Mouse (Mus musculus) kidney, postnatal 0 days (tissue): Measurements from ENCODE around the gene Pacrg. TPM values are rescaled to one million over a fixed set of nuclear protein-coding genes. Genes with fewer than 3 reads are reported as not detected.

Experiments
- ATAC-seq: fragments of 200-750 bp; cut with Nextera tagmentation; replicated peaks from 2 replicates; pipeline ENCODE4 v1.8.0; 2017; ENCODE audit warnings: low read depth, moderate number of reproducible peaks, moderate TSS enrichment, moderate library complexity; ENCODE audit not compliant: low FRiP score
- DNase-seq: peaks from one replicate; pipeline ENCODE4 v3.0.0-alpha.2; 2016; ENCODE audit warnings: low spot score
- H3K27ac ChIP-seq: fragments of 300-500 bp; sonication (generic); 2 replicates; pipeline ENCODE4 v1.5.1; 2014; ENCODE audit warnings: mild to moderate bottlenecking
- H3K27me3 ChIP-seq: fragments of 300-500 bp; sonication (generic); 2 replicates; pipeline ENCODE4 v1.6.1; 2014; ENCODE audit warnings: low read length, mixed read lengths; ENCODE audit not compliant: insufficient read depth
- H3K36me3 ChIP-seq: fragments of 300-500 bp; sonication (generic); 2 replicates; pipeline ENCODE4 v1.6.1; 2014; ENCODE audit warnings: low read length, mixed read lengths; ENCODE audit not compliant: insufficient read depth
- H3K4me1 ChIP-seq: fragments of 300-500 bp; sonication (generic); replicated peaks from 2 replicates; pipeline ENCODE4 v1.6.1; 2014; ENCODE audit warnings: antibody characterized with exemption, low read length, mixed read lengths; ENCODE audit not compliant: insufficient read depth
- H3K4me2 ChIP-seq: fragments of 300-500 bp; sonication (generic); 2 replicates; pipeline ENCODE4 v1.6.1; 2014; ENCODE audit warnings: mild to moderate bottlenecking, low read length, moderate library complexity, mixed read lengths
- H3K4me3 ChIP-seq: fragments of 300-500 bp; sonication (generic); replicated peaks from 2 replicates; pipeline ENCODE4 v1.5.1; 2014; ENCODE audit warnings: low read depth, low read length
- H3K9ac ChIP-seq: fragments of 300-500 bp; sonication (generic); 2 replicates; pipeline ENCODE4 v1.6.1; 2014; ENCODE audit warnings: low read depth, low read length
- H3K9me3 ChIP-seq: fragments of 300-500 bp; sonication (generic); replicated peaks from 2 replicates; pipeline ENCODE4 v1.6.1; 2016; ENCODE audit warnings: low read length, inconsistent platforms, mixed read lengths
- CTCF ChIP-seq: IDR thresholded peaks from 2 replicates; pipeline ENCODE4 v1.5.1; 2016; ENCODE audit warnings: antibody characterized with exemption, low read depth, mild to moderate bottlenecking, moderate library complexity
- whole genome bisulfite sequencing: fragments of 180-500 bp; shearing (Covaris S2); extraction: QIAGEN DNeasy Blood & Tissue Kit; methylation state at CpG from one replicate; pipeline ENCODE4 v1.1.7; 2014; 5-methylcytosine and 5-hydroxymethylcytosine counted together
- polyA plus RNA-seq: library from polyadenylated mRNA; unstranded; fragments of >200 nt; fragmentation: Nextera tagmentation; extraction: Ambion mirVana; gene quantifications from 2 replicates; pipeline ENCODE4 v1.2.1, GENCODE M21; 2015

Pacrg gene
- polyA plus RNA-seq, 1 experiment from 2014 or later: 3.1 TPM

GRCm38 (mm10) chr17:10440961-10441360 lies 399.1 kb downstream of the Pacrg start:
- Histone ChIP-seq H3K27ac (no peak overlapping the region), H3K9me3 (no peaks in the 10 kb centered on the region), H3K27me3 (no peaks in the 10 kb centered on the region), H3K9ac (no peak overlapping the region), H3K4me2 (no peak overlapping the region), H3K4me3 (no peak overlapping the region), H3K4me1 (no peaks in the 10 kb centered on the region), H3K36me3 (no peaks in the 10 kb centered on the region)
- 83% methylated on average over 3 of the region's 3 CpGs for WGBS
- no peak for TF ChIP-seq CTCF
- DNase-seq (no peak), ATAC-seq (no peak)

DNA sequence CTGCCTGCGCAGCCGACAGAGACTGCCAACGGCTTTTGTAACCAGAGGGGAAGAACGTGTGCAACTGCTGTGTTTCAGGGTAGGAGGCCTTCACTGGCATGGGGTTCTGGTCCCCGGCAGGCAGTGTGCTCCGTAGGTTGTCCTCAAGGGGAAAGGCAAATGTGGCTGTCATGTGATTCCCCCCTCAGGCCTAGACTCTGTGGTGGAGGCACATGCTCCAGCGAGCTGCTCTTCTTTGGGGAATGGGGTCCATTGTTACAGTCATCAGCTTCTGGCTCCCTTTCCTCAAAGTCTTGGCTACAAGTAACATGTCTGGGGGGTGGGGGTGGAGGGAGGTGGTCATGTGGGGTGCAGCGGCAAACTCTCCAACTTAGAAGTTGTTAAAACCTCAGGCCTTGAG lies 400.3 kb downstream of the Pacrg start:
- Histone ChIP-seq H3K4me1 (no peaks in the 10 kb centered on the region), H3K36me3 (no peaks in the 10 kb centered on the region), H3K27ac (no peak overlapping the region), H3K4me2 (no peak overlapping the region), H3K27me3 (no peaks in the 10 kb centered on the region), H3K4me3 (no peak overlapping the region), H3K9ac (no peak overlapping the region), H3K9me3 (no peaks in the 10 kb centered on the region)
- WGBS: 83% methylated on average over 8 of the region's 8 CpGs
- no peak for ATAC-seq
- no peak for DNase-seq
- TF ChIP-seq CTCF: no peak

DNA sequence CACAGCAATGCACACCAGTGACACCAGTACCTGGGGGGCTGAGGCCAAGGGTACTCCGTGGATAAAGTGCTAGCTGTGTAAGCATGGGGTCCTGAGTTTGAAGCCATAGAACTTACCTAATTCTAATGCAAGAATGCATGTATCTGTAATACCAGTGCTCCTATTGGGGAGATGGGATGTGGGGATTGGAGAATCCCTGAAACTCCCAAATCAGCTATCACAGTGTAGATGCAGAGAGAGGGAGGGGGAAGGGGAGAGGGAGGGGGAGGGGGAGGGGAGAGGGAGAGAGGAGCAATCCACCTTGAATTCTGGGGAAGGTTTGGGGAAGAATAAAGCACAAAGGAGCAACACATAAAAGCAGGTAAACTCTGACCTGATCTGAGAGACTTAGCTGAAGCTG lies 405.2 kb downstream of the Pacrg start:
- 44% methylated on average over 1 of the region's 1 CpGs for WGBS
- no peaks in the 10 kb centered on the region for H3K27me3 ChIP-seq
- H3K36me3 ChIP-seq: no peaks in the 10 kb centered on the region
- DNase-seq (no peak), ATAC-seq (no peak)
- H3K4me2 ChIP-seq: no peak overlapping the region
- no peak for TF ChIP-seq CTCF
- no peak overlapping the region for H3K27ac ChIP-seq
- no peaks in the 10 kb centered on the region for H3K9me3 ChIP-seq
- no peak overlapping the region for H3K9ac ChIP-seq
- H3K4me1 ChIP-seq: 0 out of 2 replicates have a peak, but pooled peaks cover 6% of the 10 kb centered on the region
- no peak overlapping the region for H3K4me3 ChIP-seq

GRCm38 (mm10) chr17:10432525-10433180 lies 407.5 kb downstream of the Pacrg start:
- WGBS: 66% methylated on average over 7 of the region's 7 CpGs
- ATAC-seq: no peak
- Histone ChIP-seq H3K4me1 (0 out of 2 replicates have a peak, but pooled peaks cover 6% of the 10 kb centered on the region), H3K27me3 (no peaks in the 10 kb centered on the region), H3K27ac (no peak overlapping the region), H3K36me3 (no peaks in the 10 kb centered on the region), H3K9me3 (no peaks in the 10 kb centered on the region), H3K4me2 (no peak overlapping the region), H3K9ac (no peak overlapping the region), H3K4me3 (no peak overlapping the region)
- no peak for TF ChIP-seq CTCF
- no peak for DNase-seq

GRCm38 (mm10) chr17:10431849-10432524 lies 408.1 kb downstream of the Pacrg start:
- TF ChIP-seq CTCF: no peak
- Histone ChIP-seq H3K27ac (no peak overlapping the region), H3K27me3 (no peaks in the 10 kb centered on the region), H3K4me1 (0 out of 2 replicates have a peak, but pooled peaks cover 6% of the 10 kb centered on the region), H3K36me3 (no peaks in the 10 kb centered on the region), H3K4me2 (no peak overlapping the region), H3K4me3 (no peak overlapping the region), H3K9ac (no peak overlapping the region), H3K9me3 (no peaks in the 10 kb centered on the region)
- ATAC-seq (no peak), DNase-seq (no peak)
- 65% methylated on average over 6 of the region's 6 CpGs for WGBS

DNA sequence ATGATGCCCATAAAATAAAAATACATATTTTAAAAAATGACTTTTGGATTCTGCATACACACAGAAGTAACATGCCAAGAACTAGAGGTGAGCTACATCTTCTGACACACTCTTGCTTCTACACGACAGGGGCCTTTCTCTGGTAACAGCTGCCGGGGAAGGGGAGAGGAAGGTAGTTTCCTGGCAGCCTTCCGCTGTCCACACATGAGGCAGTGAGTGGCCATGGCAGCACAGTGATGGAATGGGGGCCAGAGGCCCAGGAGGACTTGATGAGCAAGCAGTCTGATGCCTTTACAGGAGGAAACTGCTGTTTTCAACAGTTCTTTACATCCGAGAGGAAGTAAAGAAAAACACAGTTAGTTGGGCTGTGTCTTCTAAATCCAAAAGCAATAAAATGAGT lies 409.3 kb downstream of the Pacrg start:
- H3K36me3 ChIP-seq: no peaks in the 10 kb centered on the region
- no peak overlapping the region for H3K4me3 ChIP-seq
- H3K27me3 ChIP-seq: no peaks in the 10 kb centered on the region
- 0 out of 2 replicates have a peak, but pooled peaks cover 6% of the 10 kb centered on the region for H3K4me1 ChIP-seq
- no peaks in the 10 kb centered on the region for H3K9me3 ChIP-seq
- 71% methylated on average over 4 of the region's 4 CpGs for WGBS
- no peak for ATAC-seq
- TF ChIP-seq CTCF: no peak
- H3K27ac ChIP-seq: no peak overlapping the region
- no peak overlapping the region for H3K9ac ChIP-seq
- DNase-seq: no peak
- H3K4me2 ChIP-seq: no peak overlapping the region
